Mouse (Mus musculus) testis, adult 2 months (tissue): ENCODE data around the gene Rspry1.

Source experiments
- CTCF ChIP-seq: fragments of 200-500 bp; IDR thresholded peaks from 2 replicates; pipeline ENCODE4 v1.5.1; 2012; ENCODE audit warnings: low read depth, mild to moderate bottlenecking, inconsistent platforms, low read length, moderate library complexity; ENCODE audit not compliant: control insufficient read depth, insufficient read depth, insufficient replicate concordance
- POLR2A ChIP-seq: fragments of 200-500 bp; IDR thresholded peaks from 2 replicates; pipeline ENCODE4 v1.6.1; 2012; ENCODE audit warnings: low read depth, mild to moderate bottlenecking, inconsistent platforms, low read length, moderate library complexity; ENCODE audit not compliant: control insufficient read depth

- TF ChIP-seq CTCF (no peak), POLR2A (no peak)
Observed at GRCm38 (mm10) chr8:94594211-94594610, 7.5 kb upstream of the Rspry1 start.
